Mouse (Mus musculus) embryonic stem cell, embryonic (primary cell): Measurements from ENCODE around the gene Dexi.

Experiments used
- CTCF ChIA-PET, 4 experiments: fragments of 300-600 bp in 2 of 4; fragments of 350-600 bp in 2 of 4; sonication (Branson Sonifier 250); formaldehyde crosslinking; loops; one replicate each; lab custom pipeline; 2022; ENCODE audit warnings: inconsistent platforms in 2 of 4; lab: Charles Lee
- POLR2A ChIA-PET, 4 experiments: fragments of 300-600 bp in 2 of 4; fragments of 350-600 bp in 2 of 4; sonication (Branson Sonifier 250); formaldehyde crosslinking; loops; one replicate each; lab custom pipeline; 2022; ENCODE audit warnings: antibody characterized with exemption in 4 of 4, inconsistent platforms in 1 of 4; lab: Charles Lee

Gene Dexi

GRCm38 (mm10) chr16:10465011-10465681, 77.7 kb downstream of the Dexi start:
- ChIA-PET POLR2A (interaction anchor here in 3 of 4 experiments (0.8 to 5.4 kb wide), 32 partner anchors 8 to 86 kb away, joined by 3 to 44 read pairs (median 4); partner anchors contain the start of genes Tvp23a (in 3 of the 3), Nubp1 (in 2 of the 3) and Ciita (in 1 of the 3)), CTCF (interaction anchor here in 1 of 4 experiments (0.6 to 1.1 kb wide), 2 partner anchors 23 to 66 kb away, joined by 3 to 5 read pairs; no protein-coding TSS in a partner anchor)

GRCm38 (mm10) chr16:10461178-10461577, 81.7 kb downstream of the Dexi start:
- CTCF ChIA-PET: interaction anchor here in 1 of 4 experiments (0.6 kb wide), 1 partner anchor 211 kb away, joined by 4 read pairs; no protein-coding TSS in a partner anchor
- POLR2A ChIA-PET: interaction anchor here in 3 of 4 experiments (0.8 to 5.4 kb wide), 6 partner anchors 13 to 49 kb away, joined by 3 to 44 read pairs (median 4); partner anchors contain the start of genes Ciita (in 1 of the 3) and Tvp23a (in 1 of the 3)

GRCm38 (mm10) chr16:10460188-10460587, 82.7 kb downstream of the Dexi start:
- POLR2A ChIA-PET: interaction anchor here (0.6 to 5.4 kb wide), 10 partner anchors 8 to 1621 kb away, joined by 3 to 44 read pairs (median 4); partner anchors contain the start of genes Ciita (in 1 of the 4), Nubp1 (in 1 of the 4) and Tvp23a (in 1 of the 4)
- CTCF ChIA-PET: no interaction called here

- ChIA-PET POLR2A (interaction anchor here in 2 of 4 experiments (0.6 to 3.5 kb wide), 7 partner anchors 8 to 27 kb away, joined by 3 to 20 read pairs (median 4); partner anchors contain the start of genes Ciita (in 1 of the 2) and Tvp23a (in 1 of the 2)), CTCF (interaction anchor here in 2 of 4 experiments (1.1 to 1.2 kb wide), 2 partner anchors 56 to 63 kb away, joined by 3 read pairs; no protein-coding TSS in a partner anchor)
Observed at GRCm38 (mm10) chr16:10454583-10454974, 88.3 kb downstream of the Dexi start.

GRCm38 (mm10) chr16:10453872-10454582, 88.8 kb downstream of the Dexi start:
- ChIA-PET POLR2A (interaction anchor here in 2 of 4 experiments (0.6 to 3.5 kb wide), 6 partner anchors 11 to 27 kb away, joined by 3 to 20 read pairs (median 3); partner anchors contain the start of gene Ciita (in 1 of the 2)), CTCF (interaction anchor here in 1 of 4 experiments (1.2 kb wide), 1 partner anchor 55 kb away, joined by 3 read pairs; no protein-coding TSS in a partner anchor)
